Mouse (Mus musculus) adrenal gland, adult 18-20 months (tissue): ENCODE results near the gene Btnl6. TPM values are rescaled to one million over a fixed set of nuclear protein-coding genes. Genes with fewer than 3 reads are reported as not detected.
"Not testable (repeated sequence)": the region's sequence is repeated elsewhere in the genome, so short reads cannot be mapped to it uniquely, and the experiment has no call there.

ENCODE experiments used
- DNase-seq, 2 experiments: peaks; one replicate each; pipeline ENCODE4 v3.0.0; 2021 to 2022; ENCODE audit warnings: low spot score in 2 of 2
- total RNA-seq, 2 experiments: library from RNA; stranded (reverse); gene quantifications; 1 replicate in 1 of 2; 2 replicates in 1 of 2; pipeline ENCODE4 v1.2.3; 2021

The Btnl6 gene
- total RNA-seq, 2 experiments from 2014 or later, result not detected

DNA sequence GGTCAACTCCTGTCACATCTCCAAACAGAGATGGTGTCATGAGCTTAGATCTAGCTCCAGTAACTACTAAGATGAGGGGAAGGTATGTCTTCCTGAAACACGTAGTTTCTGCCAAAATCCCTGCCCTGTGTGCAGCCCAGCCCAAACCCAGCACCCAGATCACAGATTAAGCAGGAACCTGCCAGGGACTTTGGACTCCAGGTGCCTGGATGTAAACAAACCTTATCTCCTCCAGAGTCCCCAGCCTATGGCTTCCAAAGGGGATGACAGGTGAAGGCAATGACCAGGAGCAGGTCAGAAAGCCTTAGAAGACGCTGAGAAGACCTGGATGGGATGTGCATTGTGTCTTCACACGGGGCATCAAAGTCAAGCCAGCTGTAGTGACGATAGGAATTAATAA, 19.4 kb downstream of the Btnl6 start:
- not testable (repeated sequence) for DNase-seq

DNA sequence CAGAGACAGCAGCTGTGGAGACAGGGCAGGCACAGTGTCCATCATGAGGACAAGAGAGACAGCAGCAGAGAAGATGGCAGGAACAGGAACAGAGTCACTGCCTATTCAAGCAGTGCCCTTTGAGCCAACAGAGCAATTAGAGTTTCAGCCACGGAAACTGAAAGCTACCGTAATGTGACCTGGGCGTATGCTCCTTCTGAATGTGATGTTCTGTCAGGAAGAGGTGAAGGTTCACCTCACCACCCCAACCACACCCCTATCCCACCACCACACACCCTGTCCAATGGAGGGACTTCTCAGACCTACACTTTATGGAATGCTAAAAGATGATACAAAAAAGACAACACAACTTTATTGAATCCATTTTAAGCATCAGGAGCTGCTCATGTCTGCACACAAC, 19.8 kb downstream of the Btnl6 start:
- DNase-seq, result not testable (repeated sequence)

DNA sequence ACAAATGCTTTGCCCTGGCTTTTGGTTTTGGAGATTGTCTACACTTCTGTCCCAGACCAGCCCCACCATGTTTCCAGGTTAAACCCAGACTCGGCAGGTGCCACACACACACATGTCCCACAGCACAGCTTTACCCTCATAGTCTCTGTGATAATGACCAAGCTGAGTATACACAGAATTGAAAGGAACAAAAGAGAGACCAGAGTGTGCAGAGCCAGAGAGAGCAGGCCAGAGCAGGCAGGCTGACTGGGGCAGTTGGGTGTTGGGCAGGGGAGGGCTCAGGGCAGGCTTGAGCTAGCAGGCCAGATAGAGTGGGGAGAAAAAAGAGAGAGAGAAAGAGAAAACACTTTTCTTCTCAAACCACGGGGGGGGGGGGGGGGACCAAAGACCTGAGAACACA, 20.6 kb downstream of the Btnl6 start:
- DNase-seq, result no peak

- DNase-seq, result not testable (repeated sequence)
These were observed 22.0 kb downstream of the Btnl6 start for GRCm38 (mm10) chr17:34495156-34495555.

DNA sequence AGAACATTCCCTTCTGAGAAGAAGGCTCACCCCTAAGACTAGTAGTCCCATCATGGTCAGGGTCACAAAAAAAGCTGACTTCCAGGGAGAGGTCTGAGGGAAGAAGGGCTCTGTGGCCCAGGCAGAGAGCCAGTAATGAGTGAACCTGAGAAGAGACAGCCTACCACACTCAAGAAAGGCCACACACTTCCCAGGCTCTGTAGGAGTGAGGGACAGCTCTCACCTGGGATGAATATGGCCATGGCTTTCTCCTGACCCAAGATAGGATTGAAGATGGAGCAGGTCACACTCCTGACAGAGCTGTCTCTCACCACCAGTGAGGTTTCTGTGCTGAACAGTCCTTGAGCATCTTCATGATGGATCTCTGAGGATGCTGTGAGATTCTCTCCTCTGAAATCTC, 24.4 kb downstream of the Btnl6 start:
- no peak for DNase-seq

DNA sequence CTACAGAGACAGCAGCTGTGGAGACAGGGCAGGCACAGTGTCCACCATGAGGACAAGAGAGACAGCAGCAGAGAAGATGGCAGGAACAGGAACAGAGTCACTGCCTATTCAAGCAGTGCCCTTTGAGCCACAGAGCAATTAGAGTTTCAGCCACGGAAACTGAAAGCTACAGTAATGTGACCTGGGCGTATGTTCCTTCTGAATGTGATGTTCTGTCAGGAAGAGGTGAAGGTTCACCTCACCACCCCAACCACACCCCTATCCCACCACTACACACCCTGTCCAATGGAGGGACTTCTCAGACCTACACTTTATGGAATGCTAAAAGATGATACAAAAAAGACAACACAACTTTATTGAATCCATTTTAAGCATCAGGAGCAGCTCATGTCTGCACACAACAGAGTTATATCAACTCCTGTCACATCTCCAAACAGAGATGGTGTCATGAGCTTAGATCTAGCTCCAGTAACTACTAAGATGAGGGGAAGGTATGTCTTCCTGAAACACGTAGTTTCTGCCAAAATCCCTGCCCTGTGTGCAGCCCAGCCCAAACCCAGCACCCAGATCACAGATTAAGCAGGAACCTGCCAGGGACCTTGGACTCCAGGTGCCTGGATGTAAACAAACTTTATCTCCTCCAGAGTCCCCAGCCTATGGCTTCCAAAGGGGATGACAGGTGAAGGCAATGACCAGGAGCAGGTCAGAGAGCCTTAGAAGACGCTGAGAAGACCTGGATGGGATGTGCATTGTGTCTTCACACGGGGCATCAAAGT, 39.7 kb downstream of the Btnl6 start, which contains the start of gene Btnl4:
TSS of gene Btnl4 (minus strand) at position 81 of the 776 bp plus-strand sequence.
- not testable (repeated sequence) for DNase-seq

DNA sequence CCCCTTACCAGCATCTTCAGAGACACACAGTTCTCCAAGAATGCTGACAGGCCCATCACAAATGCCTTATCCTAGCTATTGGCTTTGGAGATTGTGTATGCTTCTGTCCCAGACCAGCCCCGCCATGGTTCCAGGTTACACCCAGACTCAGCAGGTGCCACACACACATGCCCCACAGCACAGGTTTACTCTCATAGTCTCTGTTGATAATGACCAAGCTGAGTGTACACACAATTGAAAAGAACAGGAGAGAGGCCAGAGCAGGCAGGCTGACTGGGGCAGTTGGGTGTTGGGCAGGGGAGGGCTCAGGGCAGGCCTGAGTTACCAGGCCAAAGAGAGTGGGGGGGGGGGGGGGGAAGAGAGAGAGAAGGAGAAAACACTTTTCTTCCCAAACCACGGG, 40.7 kb downstream of the Btnl6 start:
- no peak for DNase-seq

DNA sequence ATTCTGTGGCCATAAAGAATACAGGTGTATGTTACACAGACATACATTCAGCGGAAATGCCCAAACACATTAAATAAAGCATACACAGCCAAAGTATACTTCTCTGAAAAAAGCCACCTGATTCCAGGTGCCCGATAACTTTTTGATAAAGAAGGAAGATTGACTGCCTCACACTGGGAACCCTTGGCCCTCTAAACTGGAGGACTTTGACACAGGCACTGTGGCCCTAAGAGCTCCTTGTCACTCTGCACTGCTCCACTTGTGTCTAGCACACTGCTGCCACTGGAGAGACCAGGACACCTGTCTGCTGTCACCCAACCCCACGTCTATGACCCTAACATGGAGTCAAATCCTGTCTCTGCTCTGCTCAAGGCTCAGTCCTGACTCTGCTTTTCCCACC, 42.1 kb downstream of the Btnl6 start:
- DNase-seq, result no peak

DNA sequence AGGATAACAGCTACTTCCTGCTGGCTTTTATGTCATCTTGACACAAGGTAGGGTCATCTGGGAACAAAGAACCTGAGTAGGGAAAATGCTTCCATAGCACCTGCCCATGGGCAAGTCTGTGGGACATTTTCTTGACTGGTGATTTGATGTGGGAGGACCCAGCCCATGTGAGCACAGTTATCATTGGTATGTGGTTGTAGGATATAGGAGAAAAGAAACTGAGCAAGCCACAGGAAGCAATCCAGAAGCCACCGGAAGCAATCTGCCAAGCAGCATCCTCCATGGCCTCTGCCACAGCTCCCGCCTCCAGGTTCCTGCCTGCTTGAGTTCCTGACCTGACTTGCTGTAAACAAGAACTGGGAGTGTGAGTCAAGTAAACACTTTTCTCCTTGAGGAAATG, 46.7 kb downstream of the Btnl6 start:
- no peak for DNase-seq

GRCm38 (mm10) chr17:34465906-34466305, 51.2 kb downstream of the Btnl6 start:
- not testable (repeated sequence) for DNase-seq

DNA sequence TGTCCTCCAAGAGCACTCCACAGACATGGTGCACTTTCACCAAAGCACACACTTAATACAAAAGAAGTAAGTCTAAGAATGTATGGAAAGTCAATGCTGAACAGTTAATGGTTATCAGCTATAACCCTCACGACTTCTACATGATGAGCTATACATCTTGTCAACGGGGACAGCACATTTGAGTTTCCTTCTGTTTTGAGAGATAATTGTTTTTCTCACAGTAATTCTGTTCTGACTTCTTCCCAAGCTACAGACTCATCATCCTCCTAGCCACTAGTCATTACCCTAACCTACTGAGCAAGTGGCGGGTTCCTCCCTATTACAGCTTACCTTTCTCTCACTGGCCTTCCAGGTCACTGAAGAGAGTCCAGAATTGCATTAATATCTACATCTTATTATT, 57.9 kb downstream of the Btnl6 start:
- no peak for DNase-seq

Other genes with a start within 250 kb of the Btnl6 start
- 100 to 1,000 TPM; 119 to 219 TPM for gene H2-Aa, start 229.5 kb downstream of the Btnl6 start, total RNA-seq
- 100 to 1,000 TPM; 134 to 220 TPM for gene H2-Eb1, start 211.5 kb downstream of the Btnl6 start, total RNA-seq
- not detected for gene H2-Eb2, start 191.7 kb downstream of the Btnl6 start, total RNA-seq
- gene Btnl2, start 162.5 kb downstream of the Btnl6 start, total RNA-seq, result under 1 TPM; 0.27 to 0.38 TPM
- not detected for gene Btnl1, start 140.2 kb downstream of the Btnl6 start, total RNA-seq
- gene BC051142, start 118.5 kb downstream of the Btnl6 start, total RNA-seq, result 1 to 10 TPM; 2.4 to 3.7 TPM
- gene Btnl4, start 40.0 kb downstream of the Btnl6 start, total RNA-seq, result not detected
- 10 to 100 TPM; 26.2 to 31.5 TPM for gene Notch4, start 46.9 kb upstream of the Btnl6 start, total RNA-seq
- gene Gpsm3, start 72.5 kb upstream of the Btnl6 start, total RNA-seq, result 1 to 10 TPM; 4.8 to 7.3 TPM
- gene Pbx2, start 73.9 kb upstream of the Btnl6 start, total RNA-seq, result 10 to 100 TPM; 32.4 to 40.9 TPM
- under 1 TPM; 0.73 to 0.86 TPM for gene Ager, start 80.5 kb upstream of the Btnl6 start, total RNA-seq
- 10 to 100 TPM; 71.8 to 86.7 TPM for gene Rnf5, start 86.3 kb upstream of the Btnl6 start, total RNA-seq
- 100 to 1,000 TPM; 106 to 112 TPM for gene Agpat1, start 86.9 kb upstream of the Btnl6 start, total RNA-seq
- gene Egfl8, start 98.6 kb upstream of the Btnl6 start, total RNA-seq, result 1 to 10 TPM; 1.9 to 3.9 TPM
- gene Ppt2, start 111.2 kb upstream of the Btnl6 start, total RNA-seq, result 10 to 100 TPM; 56.9 to 71.5 TPM
- 10 to 100 TPM; 10.4 to 17.9 TPM for gene Prrt1, start 112.2 kb upstream of the Btnl6 start, total RNA-seq
- gene Fkbpl, start 127.4 kb upstream of the Btnl6 start, total RNA-seq, result 10 to 100 TPM; 12.8 to 17.5 TPM
- 10 to 100 TPM; 46.5 to 48.6 TPM for gene Atf6b, start 129.8 kb upstream of the Btnl6 start, total RNA-seq
- gene Tnxb, start 153.2 kb upstream of the Btnl6 start, total RNA-seq, result 10 to 100 TPM; 19.8 to 25.2 TPM
- gene C4b, start 226.5 kb upstream of the Btnl6 start, total RNA-seq, result 100 to 1,000 TPM in 1 of 2 experiments, 10 to 100 TPM in 1; 99.1 to 174 TPM